Mouse (Mus musculus): ENCODE measurements at regions not wholly inside any gene's neighbourhood (a gene's known extent, or its start where the extent isn't known, plus 50 kb on each side); places are given as distances from the start of the nearest gene placed in this dataset.

DNA sequence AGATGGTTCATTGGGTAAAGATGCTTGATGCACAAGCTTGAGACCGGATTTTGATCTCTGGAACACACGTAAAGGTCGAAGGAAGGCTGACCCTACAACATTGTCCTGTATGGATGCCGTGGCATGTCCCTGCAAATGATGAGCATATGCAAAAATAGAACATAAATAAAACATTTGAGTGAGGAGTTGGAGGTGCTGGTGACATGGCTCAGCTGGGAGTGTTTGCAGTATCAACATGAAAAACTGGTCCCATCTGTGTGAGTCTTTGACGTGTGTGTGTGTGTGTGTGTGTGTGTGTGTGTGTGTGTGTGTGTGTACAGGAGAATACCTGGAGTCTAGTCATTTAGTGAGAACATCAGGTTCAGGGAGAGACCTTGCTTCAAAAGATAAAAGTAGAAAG, 107.8 kb downstream of the Gm525 start:
- Histone ChIP-seq H3K4me3 (ENCODE audit: insufficient read depth, low read depth, low read length) (no peak overlapping the region), H3K4me1 (ENCODE audit: control insufficient read depth, insufficient read depth, insufficient read length, low read length) (peaks cover 5% of the 10 kb centered on the region; the same call in 1 of the 2 replicates), H3K27ac (replicated peaks; ENCODE audit: low read depth, low read length) (no peak overlapping the region)

- Histone ChIP-seq H3K27ac (replicated peaks; ENCODE audit: low read depth, low read length) (no peak overlapping the region), H3K4me1 (ENCODE audit: control insufficient read depth, insufficient read depth, insufficient read length, low read length) (no peaks in the 10 kb centered on the region), H3K4me3 (ENCODE audit: insufficient read depth, low read depth, low read length) (no peak overlapping the region)
Observed at GRCm38 (mm10) chr11:89178436-89178835, 104.8 kb downstream of the Gm525 start.

- no peaks in the 10 kb centered on the region for H3K4me1 ChIP-seq (ENCODE audit: control insufficient read depth, insufficient read depth, insufficient read length, low read length)
- H3K27ac ChIP-seq (replicated peaks; ENCODE audit: low read depth, low read length), result no peak overlapping the region
- no peak overlapping the region for H3K4me3 ChIP-seq (ENCODE audit: insufficient read depth, low read depth, low read length)
Observed at GRCm38 (mm10) chr11:89175511-89175910, 101.9 kb downstream of the Gm525 start.

DNA sequence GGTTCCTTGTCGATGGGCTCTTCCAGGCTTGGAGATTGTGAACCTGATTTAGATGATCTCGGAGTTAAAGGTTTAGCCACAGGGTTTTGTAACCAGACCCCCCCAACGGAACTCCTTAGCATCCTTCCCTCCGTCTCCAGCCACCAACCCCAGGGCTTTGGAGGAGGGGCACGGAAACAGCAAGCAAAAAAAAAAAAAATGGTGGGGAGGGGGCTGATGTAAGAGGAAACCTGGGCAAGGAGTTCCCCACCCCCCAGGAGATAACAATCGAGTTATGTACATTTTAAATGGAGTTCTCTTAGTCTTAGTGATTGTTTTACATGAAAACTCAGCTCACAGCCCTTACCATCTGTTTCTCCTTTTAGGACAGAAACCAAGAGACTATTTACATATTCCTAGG, 101.3 kb downstream of the Gm525 start:
- no peaks in the 10 kb centered on the region for H3K4me1 ChIP-seq (ENCODE audit: control insufficient read depth, insufficient read depth, insufficient read length, low read length)
- H3K27ac ChIP-seq (replicated peaks; ENCODE audit: low read depth, low read length), result no peak overlapping the region
- H3K4me3 ChIP-seq (ENCODE audit: insufficient read depth, low read depth, low read length), result no peak overlapping the region

GRCm38 (mm10) chr11:89165278-89165677, 91.6 kb downstream of the Gm525 start:
- Histone ChIP-seq H3K4me1 (ENCODE audit: control insufficient read depth, insufficient read depth, insufficient read length, low read length) (no peaks in the 10 kb centered on the region), H3K4me3 (ENCODE audit: insufficient read depth, low read depth, low read length) (no peak overlapping the region), H3K27ac (replicated peaks; ENCODE audit: low read depth, low read length) (no peak overlapping the region)

DNA sequence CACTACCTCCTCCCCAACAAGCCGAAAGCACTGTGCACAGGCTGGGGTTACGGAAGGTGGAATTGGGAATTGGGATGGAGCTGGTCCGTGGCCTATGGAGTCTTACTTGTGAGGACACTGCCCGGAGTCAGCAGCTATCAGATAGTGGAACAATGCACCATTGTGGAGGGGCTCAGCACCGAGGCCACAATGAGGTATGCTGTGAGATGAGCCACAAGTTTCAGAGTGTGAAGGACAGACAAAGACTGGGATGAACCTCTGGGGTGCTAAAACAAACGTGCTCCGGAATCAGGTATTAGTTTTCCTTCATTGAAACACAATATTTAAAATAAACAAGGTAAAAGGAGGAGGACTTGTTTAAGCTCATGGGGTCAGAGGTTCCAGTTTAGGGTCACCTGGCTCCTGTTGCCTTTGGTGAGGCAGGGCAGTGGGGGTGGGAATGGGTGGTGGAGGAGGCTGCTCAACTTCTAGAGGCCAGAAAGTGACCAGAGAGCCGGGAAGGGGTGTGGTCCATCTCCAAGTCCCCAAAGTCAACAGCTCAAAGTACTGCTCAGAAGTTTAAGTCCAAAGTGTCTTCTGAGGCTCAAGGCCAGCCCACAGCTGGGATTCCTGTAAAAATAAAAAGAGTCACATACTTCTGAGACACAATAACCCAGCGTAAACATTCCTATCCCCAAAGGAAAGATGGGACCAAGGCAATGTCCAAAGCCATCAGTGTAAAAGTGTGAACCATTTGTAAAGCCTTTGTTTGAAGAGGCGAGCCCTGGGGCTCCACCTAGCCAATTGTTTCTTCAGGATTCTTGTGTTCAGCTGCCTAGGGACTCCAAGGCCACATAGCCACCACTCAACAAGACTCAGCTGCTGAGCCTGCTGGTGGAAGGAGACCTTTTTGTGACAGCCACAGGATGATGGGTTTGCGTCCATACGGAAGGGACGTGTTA, 80.1 kb downstream of the Gm525 start:
- no peak overlapping the region for H3K4me3 ChIP-seq (ENCODE audit: insufficient read depth, low read depth, low read length)
- H3K27ac ChIP-seq (replicated peaks; ENCODE audit: low read depth, low read length), result no peak overlapping the region
- H3K4me1 ChIP-seq (ENCODE audit: control insufficient read depth, insufficient read depth, insufficient read length, low read length), result no peaks in the 10 kb centered on the region

GRCm38 (mm10) chr11:89147990-89148389, 74.3 kb downstream of the Gm525 start:
- Histone ChIP-seq H3K27ac (replicated peaks; ENCODE audit: low read depth, low read length) (no peak overlapping the region), H3K4me1 (ENCODE audit: control insufficient read depth, insufficient read depth, insufficient read length, low read length) (no peaks in the 10 kb centered on the region), H3K4me3 (ENCODE audit: insufficient read depth, low read depth, low read length) (no peak overlapping the region)

DNA sequence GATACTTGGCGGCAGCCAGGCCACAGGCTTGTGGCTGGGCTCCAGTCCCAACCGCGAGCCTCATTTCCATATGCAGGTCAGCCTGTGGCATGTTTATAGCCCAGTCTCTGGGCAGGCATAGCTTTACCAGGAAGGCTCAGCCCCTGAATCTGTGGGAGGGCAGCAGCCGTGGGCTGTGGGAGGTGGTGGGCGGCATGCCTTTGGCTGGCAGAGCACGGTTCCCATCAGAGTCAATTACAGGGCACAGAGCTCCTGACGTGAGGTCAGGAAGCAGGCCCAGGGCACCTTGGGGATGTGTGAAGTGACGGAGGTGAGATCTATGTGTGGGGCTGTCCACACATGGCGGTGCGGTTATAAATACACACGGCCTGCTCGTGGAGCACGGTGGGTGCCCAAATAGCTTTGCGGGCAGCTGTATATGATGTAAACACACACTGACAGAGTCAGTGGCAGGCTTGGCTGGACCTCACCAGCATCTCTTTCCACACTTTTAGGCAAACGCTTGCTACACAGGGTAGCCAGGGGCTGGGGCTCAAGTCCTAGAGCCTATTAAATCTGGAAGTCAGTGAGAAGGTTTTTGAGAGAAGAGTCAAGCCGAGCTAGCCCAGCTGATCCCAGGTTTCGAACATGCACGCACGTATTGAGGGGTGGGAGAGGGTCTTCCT, 71.8 kb downstream of the Gm525 start:
- H3K27ac ChIP-seq (replicated peaks; ENCODE audit: low read depth, low read length), result no peak overlapping the region
- no peaks in the 10 kb centered on the region for H3K4me1 ChIP-seq (ENCODE audit: control insufficient read depth, insufficient read depth, insufficient read length, low read length)
- H3K4me3 ChIP-seq (ENCODE audit: insufficient read depth, low read depth, low read length), result no peak overlapping the region

DNA sequence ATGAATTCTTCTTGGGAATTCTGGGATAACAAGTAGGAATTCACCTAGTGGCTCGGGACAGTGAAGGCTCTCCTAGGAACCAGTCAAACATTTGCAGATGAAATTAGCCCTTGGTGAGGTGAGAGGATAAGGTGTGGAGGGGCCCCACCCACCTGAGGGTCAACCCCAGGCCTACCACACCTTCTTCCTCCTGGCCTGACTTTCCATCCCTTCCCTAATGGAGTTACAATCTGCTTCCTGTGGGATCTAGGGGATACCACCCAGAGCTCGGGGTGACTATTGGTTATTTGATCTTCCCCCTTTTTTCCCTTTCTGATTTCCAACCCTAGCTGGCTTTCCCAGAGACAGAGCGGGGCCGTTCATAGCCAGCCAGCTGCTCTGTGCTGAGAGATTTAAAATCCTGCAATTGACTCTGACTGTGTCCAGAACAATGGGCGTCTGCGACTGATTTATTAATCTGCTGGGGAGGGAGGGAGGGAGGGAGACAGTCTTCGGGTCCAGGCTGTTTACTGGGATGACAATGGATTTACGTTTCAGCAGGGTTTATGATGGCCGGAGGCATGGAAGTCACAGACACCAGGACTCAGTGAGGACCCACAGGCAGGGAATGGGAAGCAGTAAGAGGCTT, 69.0 kb downstream of the Gm525 start:
- no peaks in the 10 kb centered on the region for H3K4me1 ChIP-seq (ENCODE audit: control insufficient read depth, insufficient read depth, insufficient read length, low read length)
- no peak overlapping the region for H3K27ac ChIP-seq (replicated peaks; ENCODE audit: low read depth, low read length)
- no peak overlapping the region for H3K4me3 ChIP-seq (ENCODE audit: insufficient read depth, low read depth, low read length)
